Comparison of ENCODE assay signal across 8 mouse cellular contexts in genomic region chr11:68853611-68854401, GRCm38 (mm10). TPM values are rescaled to one million over a fixed set of nuclear protein-coding genes. Genes with fewer than 3 reads are reported as not detected.
A peak's percentile ranks its signal among the peaks of the same experiment; 100 is the strongest.
DNase-seq lines count a peak whose midpoint lies in the region; ATAC-seq lines count a peak whose summit lies in the region.

No protein-coding gene starts in this region.

- no peak for ATAC-seq in forebrain, embryonic 12.5 days (ENCODE audit: low FRiP score)
- ATAC-seq in hindbrain, embryonic 14.5 days (ENCODE audit: low FRiP score), result no peak
- no peak; the same call in 1 of the 2 replicates for ATAC-seq in liver, embryonic 11.5 days (replicated peaks; ENCODE audit: low FRiP score)
- peak; percentile 64 for ATAC-seq in monocyte, adult 5-6 weeks (replicated peaks; ENCODE audit: insufficient number of reproducible peaks, low FRiP score, low TSS enrichment, poor library complexity, severe bottlenecking)

- peaks cover 10% of the 10 kb centered on the region for H3K27me3 ChIP-seq in forebrain, embryonic 12.5 days
- H3K27me3 ChIP-seq in hindbrain, embryonic 14.5 days (ENCODE audit: control insufficient read depth, insufficient read depth, low read length), result no peaks in the 10 kb centered on the region
- no peaks in the 10 kb centered on the region for H3K27me3 ChIP-seq in liver, embryonic 11.5 days (replicated peaks; ENCODE audit: control insufficient read depth, insufficient read depth, low read length)

- H3K4me3 ChIP-seq in forebrain, embryonic 12.5 days (replicated peaks), result peak overlapping the region; percentile 83
- H3K4me3 ChIP-seq in hindbrain, embryonic 14.5 days (replicated peaks; ENCODE audit: low read length), result peak overlapping the region; percentile 70
- peak overlapping the region; percentile 99 for H3K4me3 ChIP-seq in liver, embryonic 11.5 days (ENCODE audit: low read depth, low read length)

- H3K27ac ChIP-seq in forebrain, embryonic 12.5 days, result peak overlapping the region; percentile 97
- H3K27ac ChIP-seq in hindbrain, embryonic 14.5 days, result peak overlapping the region; percentile 76
- H3K27ac ChIP-seq in liver, embryonic 11.5 days (ENCODE audit: low read depth, low read length), result peak overlapping the region; percentile 98

- H3K9me3 ChIP-seq in forebrain, embryonic 12.5 days, result no peaks in the 10 kb centered on the region
- H3K9me3 ChIP-seq in hindbrain, embryonic 14.5 days (ENCODE audit: control insufficient read depth, low read length), result no peaks in the 10 kb centered on the region
- H3K9me3 ChIP-seq in liver, embryonic 11.5 days (ENCODE audit: control insufficient read depth, low read length), result no peaks in the 10 kb centered on the region

- DNase-seq in cerebellum, adult 11-12 months, result peak; percentile 49
- no peak for DNase-seq in cerebellum, adult 9-10 months
- peak; percentile 39 for DNase-seq in adrenal gland, postnatal 25 days
- DNase-seq in hindbrain, embryonic 14.5 days (ENCODE audit: low spot score), result no peak
- DNase-seq in liver, embryonic 11.5 days (ENCODE audit: low spot score), result no peak
- no peak for DNase-seq in layer of hippocampus, adult 9-10 months (ENCODE audit: low spot score)

- H3K4me2 ChIP-seq in forebrain, embryonic 12.5 days, result peak overlapping the region; percentile 71
- H3K4me2 ChIP-seq in hindbrain, embryonic 14.5 days (replicated peaks), result peak overlapping the region; percentile 81
- peak overlapping the region; percentile 88 for H3K4me2 ChIP-seq in liver, embryonic 11.5 days

- H3K36me3 ChIP-seq in forebrain, embryonic 12.5 days (replicated peaks), result no peaks in the 10 kb centered on the region
- H3K36me3 ChIP-seq in hindbrain, embryonic 14.5 days (replicated peaks; ENCODE audit: control insufficient read depth, insufficient read depth), result no peaks in the 10 kb centered on the region
- H3K36me3 ChIP-seq in liver, embryonic 11.5 days (ENCODE audit: control insufficient read depth, insufficient read depth, low read length), result no peaks in the 10 kb centered on the region

- WGBS in forebrain, embryonic 12.5 days, result 52% methylated on average over 14 of the region's 14 CpGs
- WGBS in hindbrain, embryonic 14.5 days, result 49% methylated on average over 14 of the region's 14 CpGs
- WGBS in liver, embryonic 11.5 days, result 28% methylated on average over 14 of the region's 14 CpGs

- peaks cover 27% of the 10 kb centered on the region for H3K4me1 ChIP-seq in forebrain, embryonic 12.5 days
- H3K4me1 ChIP-seq in hindbrain, embryonic 14.5 days (replicated peaks; ENCODE audit: control insufficient read depth, insufficient read depth, low read length), result peaks cover 34% of the 10 kb centered on the region
- H3K4me1 ChIP-seq in liver, embryonic 11.5 days (replicated peaks; ENCODE audit: control insufficient read depth, insufficient read depth, low read length), result peaks cover 40% of the 10 kb centered on the region

- H3K9ac ChIP-seq in forebrain, embryonic 12.5 days, result peak overlapping the region; percentile 92
- H3K9ac ChIP-seq in hindbrain, embryonic 14.5 days, result peak overlapping the region; percentile 56
- H3K9ac ChIP-seq in liver, embryonic 11.5 days (ENCODE audit: low read depth, low read length), result peak overlapping the region; percentile 73

RNA-seq across cellular contexts. Expression of gene Ndel1, which starts 17.9 kb away (rescaled TPM):
- total RNA-seq in adrenal gland, postnatal 25 days (2021), result 54.4 and 70.0 TPM in 2 replicates
- 58.3 and 61.3 TPM in 2 replicates for polyA plus RNA-seq in forebrain, embryonic 12.5 days (2016; fragmentation: Nextera tagmentation; extraction: Ambion mirVana)
- polyA plus RNA-seq in hindbrain, embryonic 14.5 days (2014; fragmentation: Nextera tagmentation; extraction: Ambion mirVana), result 91.2 and 97.1 TPM in 2 replicates
- 47.8 and 53.9 TPM in 2 replicates for polyA plus RNA-seq in liver, embryonic 11.5 days (2014; fragmentation: Nextera tagmentation; extraction: Ambion mirVana)
- total RNA-seq in monocyte, adult 5-6 weeks (2017), result 152 to 252 TPM (median 234 TPM) in 3 replicates

RNA-seq across cellular contexts. Expression of gene Rnf222, which starts 34.5 kb away (rescaled TPM):
- 0.15 TPM in 1 of 2 replicates, not detected in the other for total RNA-seq in adrenal gland, postnatal 25 days (2021)
- polyA plus RNA-seq in forebrain, embryonic 12.5 days (2016; fragmentation: Nextera tagmentation; extraction: Ambion mirVana), result 0.06 TPM in 1 of 2 replicates, not detected in the other
- not detected in 2 replicates for polyA plus RNA-seq in hindbrain, embryonic 14.5 days (2014; fragmentation: Nextera tagmentation; extraction: Ambion mirVana)
- polyA plus RNA-seq in liver, embryonic 11.5 days (2014; fragmentation: Nextera tagmentation; extraction: Ambion mirVana), result 0.10 and 0.16 TPM in 2 replicates
- total RNA-seq in monocyte, adult 5-6 weeks (2017), result not detected in 3 replicates

RNA-seq across cellular contexts. Expression of gene Rpl26, which starts 47.6 kb away (rescaled TPM):
- total RNA-seq in adrenal gland, postnatal 25 days (2021), result 1,094 and 1,140 TPM in 2 replicates
- 781 and 837 TPM in 2 replicates for polyA plus RNA-seq in forebrain, embryonic 12.5 days (2016; fragmentation: Nextera tagmentation; extraction: Ambion mirVana)
- 573 and 680 TPM in 2 replicates for polyA plus RNA-seq in hindbrain, embryonic 14.5 days (2014; fragmentation: Nextera tagmentation; extraction: Ambion mirVana)
- 1,252 and 1,388 TPM in 2 replicates for polyA plus RNA-seq in liver, embryonic 11.5 days (2014; fragmentation: Nextera tagmentation; extraction: Ambion mirVana)
- total RNA-seq in monocyte, adult 5-6 weeks (2017), result 2,881 to 4,104 TPM (median 3,946 TPM) in 3 replicates

Comparison
In these comparisons a context has a peak if more than half of its experiments do, and no peak if none do; other contexts are left out.
1. DNase-seq: peak in cerebellum, adult 11-12 months (single experiment) and adrenal gland, postnatal 25 days (single experiment); none in cerebellum, adult 9-10 months (single experiment), hindbrain, embryonic 14.5 days (single experiment), liver, embryonic 11.5 days (single experiment) and layer of hippocampus, adult 9-10 months (single experiment).
2. Peak in every context shown above with its lines, with median percentiles within 50 percentile points of each other: H3K27ac ChIP-seq, H3K4me2 ChIP-seq, H3K4me3 ChIP-seq and H3K9ac ChIP-seq.